Mouse (Mus musculus) lung, postnatal 10 days (tissue): ENCODE measurements at regions not wholly inside any gene's neighbourhood (a gene's known extent, or its start where the extent isn't known, plus 50 kb on each side); places are given as distances from the start of the nearest gene placed in this dataset.

Experiments
- DNase-seq: peaks from one replicate; pipeline ENCODE4 v3.0.0; 2021

DNA sequence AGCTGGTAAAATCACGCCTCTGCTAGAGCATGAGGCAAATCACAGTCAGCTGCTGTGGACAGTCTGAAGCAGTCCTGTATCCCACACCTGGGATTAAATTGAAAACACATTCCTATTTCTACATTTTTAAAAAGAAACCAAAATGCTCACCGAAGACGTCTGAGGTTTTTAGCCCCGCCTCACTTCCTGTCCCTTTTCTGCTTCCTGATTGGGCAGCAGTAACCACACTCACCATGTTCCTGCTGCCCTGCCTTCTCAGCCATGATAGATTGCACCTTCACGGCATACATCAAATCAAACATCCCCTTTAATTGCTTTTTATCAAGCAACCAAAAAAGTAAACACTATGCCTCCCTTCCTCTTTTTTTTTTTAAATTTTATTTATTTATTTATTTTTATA is 150.1 kb upstream of the Jarid2 start:
- no peak for DNase-seq

DNA sequence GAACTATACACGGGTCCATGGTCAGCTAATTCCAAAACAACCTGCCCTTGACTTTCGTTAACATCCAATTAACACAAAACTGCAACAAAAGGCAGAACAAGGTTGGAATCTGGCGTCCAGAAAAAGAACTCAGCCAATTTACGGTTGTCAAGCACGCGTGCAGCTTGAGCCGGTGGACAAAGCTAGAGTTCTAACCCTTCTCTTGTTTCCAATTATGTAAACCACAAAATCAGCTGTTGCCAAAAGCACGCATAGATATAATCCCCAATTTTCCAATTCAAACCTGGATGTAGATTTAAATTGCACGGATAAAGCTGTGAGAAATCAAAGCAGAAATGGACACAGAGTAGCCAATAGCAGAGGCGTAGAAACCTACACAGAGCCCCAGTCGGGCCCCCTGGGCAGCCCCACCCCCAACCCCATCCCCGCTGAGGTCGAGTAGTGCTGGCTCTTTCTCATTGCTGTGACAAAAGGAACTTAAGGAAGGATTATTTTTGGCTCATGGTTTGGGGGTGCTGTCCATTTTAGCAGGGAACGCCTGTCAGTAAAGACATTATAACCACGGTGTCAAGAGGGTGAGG is 149.0 kb upstream of the Jarid2 start:
- no peak for DNase-seq

DNA sequence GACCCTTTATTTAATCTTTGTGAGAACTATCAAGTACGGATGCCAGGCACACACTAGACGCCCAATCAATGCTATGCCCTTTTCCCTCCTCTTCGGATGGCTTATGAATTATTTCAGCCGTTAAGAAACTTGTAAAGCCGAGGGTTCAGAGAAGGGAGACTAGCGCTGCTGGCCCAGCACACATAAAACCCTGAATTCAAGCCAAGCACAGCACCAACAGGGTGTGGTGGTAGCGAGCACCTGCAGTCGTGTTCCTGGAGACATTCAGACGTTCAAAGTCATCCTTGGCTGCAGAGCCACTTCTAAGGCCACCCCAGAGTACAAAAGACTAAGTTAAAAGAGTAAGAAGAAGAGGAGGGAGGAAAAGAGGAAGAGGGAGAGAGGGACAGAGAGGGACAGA is 148.5 kb upstream of the Jarid2 start:
- DNase-seq = no peak

DNA sequence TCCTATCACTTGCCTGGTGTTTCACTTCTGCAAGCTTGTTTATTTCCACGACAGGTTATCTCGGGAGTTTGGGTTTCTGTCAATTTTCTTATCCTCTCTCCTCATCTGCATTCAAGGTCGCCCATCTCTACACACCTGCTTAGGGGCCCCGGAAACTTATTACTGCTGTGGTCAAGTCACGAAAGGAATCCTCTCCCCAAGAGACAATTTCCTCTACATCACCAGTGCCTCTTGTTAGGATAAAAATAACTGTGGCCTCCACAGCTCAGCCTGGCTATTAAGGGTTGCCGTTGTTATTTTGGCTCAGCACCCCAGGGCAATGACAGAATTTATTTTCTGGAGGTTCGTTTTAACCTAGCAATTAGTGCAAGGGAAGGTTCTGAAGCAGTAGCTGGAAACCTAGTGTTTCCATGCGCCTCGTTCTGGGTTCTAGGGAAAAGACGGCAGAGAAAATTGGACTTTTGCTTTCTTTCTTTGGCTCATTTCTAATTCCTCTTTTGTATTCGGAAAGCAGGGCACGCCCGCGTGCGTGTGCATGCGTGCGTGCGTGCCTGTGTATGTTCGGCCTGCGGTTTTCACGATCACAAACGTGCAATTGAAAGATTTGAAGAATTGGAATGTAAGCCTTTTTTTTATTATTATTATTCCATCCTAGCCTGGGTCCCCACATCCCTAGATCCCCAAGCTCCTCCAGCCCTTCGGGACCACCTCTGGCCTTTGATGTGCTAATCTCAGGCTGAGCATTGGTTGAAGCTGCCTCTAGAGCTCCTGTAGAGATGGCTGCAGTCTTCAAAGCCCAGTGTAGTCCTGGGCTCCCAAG is 147.1 kb upstream of the Jarid2 start:
- DNase-seq = no peak

DNA sequence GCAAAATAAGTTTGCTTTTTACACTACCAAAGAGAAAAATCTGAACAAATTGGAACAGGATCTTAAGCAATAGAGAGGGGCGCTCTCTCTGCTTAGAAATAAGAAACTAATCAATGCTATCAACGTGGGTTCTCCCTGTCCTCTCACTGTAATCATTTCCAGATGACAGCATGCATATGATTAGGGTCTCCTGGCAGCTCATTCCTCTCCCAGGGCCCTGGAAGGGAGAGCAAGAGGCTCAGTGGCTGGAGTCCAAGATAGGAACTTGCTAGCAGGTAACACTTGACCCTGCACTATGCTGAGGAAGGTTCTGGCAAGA is 146.5 kb upstream of the Jarid2 start:
- DNase-seq = no peak

DNA sequence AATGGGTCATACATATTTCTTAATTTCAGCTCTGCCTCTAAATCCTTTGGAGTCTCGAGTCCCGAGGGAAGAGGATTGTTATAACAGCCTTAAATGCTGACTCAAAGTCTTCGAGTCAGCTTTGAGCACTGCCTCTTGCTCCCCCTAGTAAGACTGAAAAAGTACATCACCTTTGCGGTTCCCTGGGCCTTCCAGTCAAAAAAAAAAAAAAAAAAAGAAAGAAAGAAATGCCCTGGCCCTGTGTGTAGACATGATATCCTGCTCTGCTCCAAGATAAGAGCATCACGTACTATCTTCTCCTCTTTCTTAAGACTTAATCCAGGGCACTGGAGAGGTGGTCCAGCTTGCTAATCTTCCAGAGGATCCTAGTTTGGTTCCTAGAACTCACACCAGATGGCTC is 145.7 kb upstream of the Jarid2 start:
- DNase-seq = no peak

DNA sequence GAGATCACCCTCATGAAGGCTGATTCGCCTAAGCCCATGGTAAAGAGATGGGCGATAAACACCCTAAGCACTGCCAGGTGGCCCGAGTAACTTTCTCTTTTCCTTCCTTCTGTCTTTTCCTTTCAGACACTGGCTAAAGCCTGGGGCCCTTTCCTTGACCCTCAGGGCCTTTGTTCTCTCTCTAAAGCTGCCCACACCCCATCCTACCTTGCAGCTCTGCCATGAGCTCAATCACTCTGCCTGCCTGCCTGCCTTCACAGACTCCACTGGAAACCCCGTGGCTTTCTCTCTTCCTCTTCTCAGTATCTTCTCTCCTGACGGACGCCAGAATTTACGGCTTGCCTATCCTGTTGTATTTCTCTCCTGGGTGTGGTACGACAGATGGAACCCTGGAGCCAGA is 145.1 kb upstream of the Jarid2 start:
- no peak for DNase-seq

DNA sequence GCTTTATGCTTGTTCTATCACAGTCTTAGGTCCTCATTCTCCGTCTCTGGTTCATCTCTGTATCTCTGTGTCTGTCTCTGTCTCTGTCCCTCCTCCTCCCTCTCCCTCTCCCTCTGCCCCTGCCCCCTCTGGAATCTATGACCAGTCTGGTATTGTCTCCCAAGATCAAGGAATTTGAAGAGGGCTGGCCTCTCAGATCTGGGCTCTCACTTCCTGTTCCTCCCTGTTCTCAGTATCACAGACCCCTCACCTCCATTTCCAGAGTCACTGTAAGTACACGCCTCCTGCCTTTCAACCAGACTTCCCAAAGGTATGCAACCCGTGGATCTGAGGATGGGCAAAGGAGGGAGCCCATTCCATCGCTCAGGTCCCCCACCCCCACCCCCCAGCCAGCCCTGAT is 144.7 kb upstream of the Jarid2 start:
- no peak for DNase-seq

DNA sequence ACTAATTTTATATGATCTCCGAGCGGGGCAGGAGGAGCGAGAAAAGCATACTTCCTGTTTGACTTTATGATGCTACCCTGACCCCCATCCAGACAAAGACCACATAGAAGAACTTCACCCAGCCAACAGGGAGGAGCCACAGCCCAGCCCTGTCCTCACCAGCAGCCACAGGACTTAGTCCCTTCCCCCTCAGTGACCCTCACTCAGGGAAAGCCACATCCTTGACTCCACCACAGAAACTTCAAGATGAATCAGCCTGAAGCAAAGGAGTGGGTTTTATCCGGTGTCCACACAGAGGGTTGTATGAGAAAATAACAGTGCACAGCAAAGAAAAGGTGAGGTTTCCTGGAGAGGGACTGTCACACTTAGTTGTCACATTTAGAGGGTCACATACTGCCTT is 141.4 kb upstream of the Jarid2 start:
- no peak for DNase-seq

DNA sequence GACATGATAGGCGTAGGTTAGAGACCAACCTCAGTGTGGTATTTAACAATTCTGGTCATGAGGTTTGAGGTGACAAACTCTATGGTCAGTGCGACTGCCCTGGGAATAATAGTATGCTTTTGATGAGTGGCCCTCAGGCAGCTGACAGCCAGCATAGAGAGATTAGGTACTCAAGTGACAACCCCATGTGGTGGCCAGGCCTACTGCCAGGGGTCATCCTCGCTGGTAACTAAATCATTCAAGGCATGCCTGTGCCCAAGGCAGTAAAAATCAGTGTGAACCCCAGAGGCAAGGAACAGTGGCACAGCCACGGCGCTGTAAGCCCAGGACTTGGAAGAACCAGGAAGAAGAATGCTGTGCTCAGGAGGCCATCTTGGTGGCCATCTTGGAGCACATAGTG is 134.6 kb upstream of the Jarid2 start:
- DNase-seq = no peak

DNA sequence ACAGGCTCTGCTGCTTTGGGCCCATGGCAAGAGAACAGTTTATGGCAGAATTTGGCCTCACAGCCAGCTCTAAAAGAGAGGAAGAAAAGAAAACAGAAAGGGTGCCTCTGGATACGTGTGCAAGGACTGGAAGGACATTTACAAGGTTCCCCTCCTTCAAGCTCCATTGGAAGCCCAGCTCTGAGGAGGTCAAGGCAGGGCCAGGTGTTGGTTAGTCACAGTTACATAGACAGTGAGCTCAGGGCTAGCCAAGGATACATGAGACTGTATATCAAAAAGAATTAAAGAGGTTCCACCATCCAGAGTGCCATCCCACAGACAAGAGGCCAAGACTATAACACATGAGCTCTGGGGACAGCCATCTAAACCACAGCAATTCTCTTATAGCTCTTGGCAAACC is 131.6 kb upstream of the Jarid2 start:
- no peak for DNase-seq

DNA sequence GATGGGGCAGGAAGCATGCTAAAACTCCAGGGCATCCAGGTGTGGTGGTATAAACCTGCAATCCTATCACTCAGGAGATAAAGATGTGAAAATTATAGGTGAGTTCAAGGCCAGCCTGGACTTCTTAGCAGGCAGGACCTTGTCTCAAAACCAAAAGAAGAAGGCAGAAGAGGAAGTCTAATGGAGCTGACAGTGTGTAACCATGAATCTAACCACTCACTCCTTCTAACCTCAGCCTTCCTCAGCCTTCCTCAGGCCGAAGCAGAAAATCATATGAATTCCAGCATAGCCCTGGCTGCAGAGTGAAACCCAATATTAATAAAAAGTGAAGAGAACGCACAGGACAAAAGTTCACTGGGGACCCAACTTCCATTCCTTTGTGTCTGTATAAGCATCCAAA is 128.2 kb upstream of the Jarid2 start:
- no peak for DNase-seq

DNA sequence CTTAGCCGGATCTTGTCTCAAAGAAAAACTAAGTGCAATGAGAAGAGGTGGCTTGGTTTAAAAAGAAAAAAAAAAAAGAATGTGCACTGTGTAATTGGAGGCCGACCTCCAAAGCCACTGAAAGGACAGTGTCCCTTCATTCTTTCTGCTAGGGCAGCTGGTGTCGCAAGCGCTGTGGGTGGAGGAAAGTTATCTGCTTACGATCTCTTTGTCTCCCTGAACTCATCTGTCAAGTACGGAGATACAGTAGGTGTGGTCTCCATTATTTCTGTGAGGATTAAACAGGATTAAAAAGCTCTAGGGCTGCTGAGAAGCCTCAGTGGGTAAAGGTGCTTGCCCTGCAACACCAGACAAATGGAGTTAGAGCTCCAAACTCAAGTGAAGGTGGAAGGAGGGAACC is 126.6 kb upstream of the Jarid2 start:
- no peak for DNase-seq

DNA sequence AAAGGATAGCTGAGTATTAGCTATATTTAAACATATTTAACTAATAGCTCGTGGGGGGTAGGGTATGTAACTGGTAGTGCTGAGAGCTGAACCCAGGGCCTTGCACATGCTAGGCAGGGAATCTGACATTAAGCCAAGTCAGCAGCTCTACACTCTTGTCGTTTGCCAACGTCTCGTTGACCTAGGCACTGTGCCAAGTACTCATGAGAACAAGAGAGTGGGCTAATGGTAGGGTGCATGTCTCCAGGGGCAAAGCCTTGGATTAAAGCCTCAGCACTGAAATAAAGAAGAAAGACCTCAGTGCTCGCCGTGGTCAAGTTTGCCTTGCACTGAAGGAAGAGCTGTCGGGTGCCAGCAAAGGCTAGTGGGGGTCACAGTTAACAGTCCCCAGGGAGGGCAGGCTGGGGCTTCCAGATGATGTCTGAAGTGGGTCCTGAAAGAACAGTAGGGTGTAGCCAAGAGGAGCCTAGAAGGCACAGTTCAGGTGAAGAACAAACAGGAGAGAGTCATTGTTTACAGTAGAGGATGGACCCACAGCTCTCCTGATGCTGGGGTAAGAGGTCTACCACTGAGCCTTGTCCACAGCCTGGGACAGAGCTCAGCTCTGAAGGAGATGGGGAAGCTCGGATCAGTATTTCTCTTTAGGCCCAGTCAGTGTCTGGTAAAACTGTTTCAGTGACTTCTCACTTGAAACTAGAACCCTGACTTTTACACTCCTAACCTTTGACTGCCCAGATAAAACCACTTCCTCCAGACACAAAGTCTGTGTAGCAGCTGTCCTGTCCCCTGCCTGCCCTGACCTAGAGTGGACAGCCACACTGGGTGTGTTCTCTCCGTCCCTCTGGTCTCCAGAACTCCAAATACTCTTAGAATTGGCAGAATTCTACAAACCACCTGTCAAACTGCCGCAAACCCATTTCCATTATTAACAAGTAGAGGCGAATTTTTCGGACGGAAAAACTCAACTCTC is 121.7 kb upstream of the Jarid2 start:
- DNase-seq = peak; percentile 67

DNA sequence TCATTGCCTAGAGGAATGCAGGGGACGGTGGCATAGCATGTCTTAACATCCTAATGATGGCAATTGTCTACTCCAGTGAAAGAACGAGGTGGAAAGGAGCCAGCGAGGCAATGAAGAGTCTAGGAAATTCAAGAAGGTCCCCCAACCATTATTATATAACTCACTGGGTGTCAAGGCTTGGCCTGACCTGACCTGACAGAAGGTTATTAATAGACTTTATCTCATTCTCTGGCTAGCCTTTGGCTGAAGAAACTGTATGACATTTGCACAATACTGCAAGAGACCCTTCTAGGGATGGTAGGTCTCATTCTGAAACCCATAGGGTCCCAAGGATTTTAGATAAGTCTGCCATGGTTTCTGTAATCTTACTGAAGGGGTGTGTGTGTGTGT is 121.0 kb upstream of the Jarid2 start:
- DNase-seq = no peak

DNA sequence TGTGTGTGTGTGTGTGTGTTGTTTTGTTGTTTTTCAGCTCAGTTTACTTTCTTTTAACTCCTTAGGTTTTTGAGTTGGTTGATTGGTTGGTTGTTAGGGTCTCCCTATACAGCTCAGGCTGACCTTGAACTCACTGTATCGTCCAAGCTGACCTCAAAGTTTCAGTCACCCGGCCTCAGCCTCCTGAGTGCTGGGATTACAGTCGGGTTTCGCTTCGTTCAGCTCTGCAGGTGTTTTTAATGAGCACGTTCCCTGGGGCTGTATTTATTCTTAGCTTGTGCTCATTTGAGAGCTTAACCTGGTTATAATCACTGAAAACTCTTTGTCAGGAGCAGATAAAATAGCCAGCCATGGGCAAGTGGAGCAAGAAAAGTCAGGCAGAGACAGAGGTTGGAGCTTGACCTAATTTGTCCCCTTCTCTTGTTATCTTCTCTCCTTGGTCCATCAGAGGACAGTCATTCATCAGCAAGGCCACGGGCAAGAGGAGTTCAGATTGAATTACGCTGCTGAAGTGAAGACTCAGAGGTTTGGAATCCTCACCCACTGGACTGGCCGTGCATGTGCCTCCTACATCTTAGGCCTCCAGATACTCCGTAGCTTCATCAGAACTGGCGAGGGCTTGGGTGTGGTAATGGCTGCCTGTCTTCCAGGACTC is 120.5 kb upstream of the Jarid2 start:
- DNase-seq = no peak

DNA sequence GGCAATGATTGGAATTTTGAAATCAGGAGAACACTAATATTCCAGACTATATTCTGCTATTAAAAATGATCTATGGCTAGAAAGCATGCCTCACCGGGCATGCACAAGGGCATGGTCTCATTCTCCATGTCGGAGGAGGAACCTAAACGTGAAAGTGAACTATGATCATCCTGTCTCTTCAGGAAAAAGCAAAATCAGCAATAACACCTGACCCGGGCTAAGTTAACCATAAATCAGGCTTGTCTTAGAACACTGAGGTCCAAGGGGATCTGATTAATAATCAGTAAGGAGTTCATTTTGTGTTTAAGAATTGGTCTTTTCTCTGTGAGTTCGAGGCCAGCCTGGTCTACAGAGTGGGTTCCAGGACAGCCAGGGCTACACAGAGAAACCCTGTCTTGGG is 119.7 kb upstream of the Jarid2 start:
- DNase-seq = no peak

DNA sequence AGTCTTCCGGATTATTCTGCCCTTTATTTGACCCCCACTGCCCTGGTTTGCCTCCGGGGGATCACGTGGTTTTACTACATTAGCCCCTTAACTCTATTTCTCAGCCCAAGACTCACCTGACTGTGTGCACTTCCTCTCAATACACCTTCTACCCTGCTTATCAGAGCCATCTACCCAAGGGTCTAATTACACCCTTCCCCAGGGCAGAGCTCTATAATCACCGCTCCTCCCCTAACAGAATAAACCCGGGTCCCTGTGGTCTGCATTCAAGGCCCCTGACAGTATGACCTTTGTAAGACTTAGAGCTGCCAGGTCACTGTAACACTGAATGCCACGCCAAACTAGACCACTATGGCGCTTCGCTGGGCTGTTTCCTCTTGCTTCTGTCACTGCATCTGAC is 113.6 kb upstream of the Jarid2 start:
- DNase-seq = no peak

DNA sequence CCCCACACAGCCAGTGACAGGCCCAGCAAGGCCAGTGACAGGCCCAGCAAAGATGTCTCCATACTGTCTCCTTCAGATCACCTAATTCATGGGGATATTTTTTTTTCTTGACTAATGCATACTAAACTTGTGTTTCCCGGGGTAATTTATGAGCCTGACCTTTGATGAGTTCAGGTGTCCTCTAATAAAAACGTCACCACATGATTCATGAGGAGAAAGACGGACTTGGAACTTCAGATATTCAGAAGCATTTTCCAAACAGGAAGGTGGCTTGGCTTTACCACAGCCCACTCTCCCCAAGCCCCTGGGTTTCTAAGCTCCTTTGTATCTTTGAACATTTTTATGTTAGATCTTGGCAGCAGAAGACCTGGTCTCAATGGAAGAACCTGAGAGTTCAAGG is 110.9 kb upstream of the Jarid2 start:
- no peak for DNase-seq

DNA sequence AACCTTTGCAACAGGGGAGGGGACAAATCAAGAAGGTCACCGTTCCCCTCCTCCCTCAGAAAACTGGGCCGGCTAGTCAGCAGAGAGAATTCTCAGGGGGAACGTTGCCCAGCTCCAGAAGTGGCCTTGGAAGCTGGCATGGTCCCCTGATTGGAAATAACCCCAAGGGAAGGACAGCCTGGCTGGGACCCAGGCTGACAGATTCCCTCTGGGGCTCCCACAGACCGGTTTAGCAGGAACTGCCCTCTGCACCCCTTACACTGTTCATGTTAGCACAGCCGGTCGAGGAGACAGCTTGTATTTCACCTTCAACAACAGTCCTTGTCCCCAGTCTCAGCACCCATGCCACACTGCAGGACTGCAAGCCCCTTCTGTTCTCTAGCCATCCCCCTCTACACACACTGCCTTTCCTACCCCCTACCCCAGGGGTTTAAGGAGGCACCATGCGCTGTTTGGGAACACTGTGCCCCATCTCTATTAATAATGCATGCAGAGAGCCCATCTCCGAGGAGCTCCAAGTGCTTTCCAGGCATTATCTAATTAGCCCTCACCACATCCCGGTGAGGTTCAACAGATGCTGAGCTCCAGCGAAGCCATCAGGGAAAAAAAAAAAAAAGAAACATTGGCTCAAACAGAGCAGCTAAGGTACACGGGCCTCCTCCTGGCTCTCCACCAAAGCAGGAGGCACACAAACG is 106.5 kb upstream of the Jarid2 start:
- DNase-seq = peak; percentile 41

DNA sequence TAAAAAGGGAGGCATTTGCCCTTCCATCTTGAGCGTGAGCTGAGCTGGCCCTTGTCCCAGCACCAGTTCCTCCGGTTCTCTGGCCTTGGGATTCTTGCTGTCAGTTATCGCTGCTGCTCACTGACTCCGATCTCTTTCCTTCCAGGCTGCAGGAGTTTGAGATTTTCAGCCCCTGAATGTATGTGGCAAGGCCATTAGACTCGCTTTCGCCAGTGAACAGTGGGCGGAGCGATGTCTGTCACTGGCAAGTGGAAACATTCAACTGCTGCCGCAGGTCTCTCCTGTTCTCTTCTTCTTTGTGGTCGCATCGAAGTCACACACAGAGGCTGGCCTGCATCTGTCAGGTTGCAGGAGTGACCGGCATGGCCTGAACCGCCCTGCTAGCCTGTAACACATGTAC is 104.6 kb upstream of the Jarid2 start:
- DNase-seq = no peak

DNA sequence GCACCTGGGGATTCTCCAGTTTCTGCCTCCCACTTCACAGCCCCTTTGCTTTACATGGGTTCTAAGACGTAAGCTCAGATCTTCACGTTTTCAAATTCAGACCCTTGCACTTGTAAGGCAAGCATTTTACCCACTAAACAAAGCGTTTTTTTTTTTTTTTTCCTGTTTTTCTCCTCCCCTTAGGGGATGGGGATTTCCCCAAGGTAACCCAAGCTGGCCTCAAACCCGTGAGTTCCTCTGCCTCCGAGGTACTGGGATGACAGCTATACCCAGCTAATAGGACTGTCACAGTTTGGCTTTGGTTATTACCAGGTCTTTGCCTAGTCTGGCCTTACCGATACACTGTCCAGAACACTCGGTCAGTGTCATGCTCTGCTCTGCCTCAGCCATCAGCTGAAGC is 103.5 kb upstream of the Jarid2 start:
- no peak for DNase-seq

DNA sequence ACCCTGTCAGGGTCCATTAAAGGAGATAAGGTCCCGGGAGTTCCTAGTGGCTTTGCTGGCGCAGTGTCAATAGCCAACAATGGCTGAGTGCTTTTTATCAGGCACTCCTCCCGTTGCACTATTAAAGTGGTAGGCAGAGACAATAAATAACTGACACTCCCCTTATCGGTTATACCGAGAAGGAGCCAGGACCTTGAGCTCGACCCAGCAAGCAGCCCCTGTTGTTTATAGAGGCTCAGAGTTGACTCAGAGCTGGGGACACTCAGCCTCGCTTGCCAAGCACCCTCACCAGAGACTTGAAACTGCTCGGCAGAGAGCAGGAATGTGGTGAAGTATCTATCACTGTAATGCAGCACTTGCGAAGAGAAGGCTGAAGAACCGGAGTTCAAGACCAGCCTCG is 102.5 kb upstream of the Jarid2 start:
- DNase-seq = peak; percentile 22
